Mouse (Mus musculus) lung, adult 2 months (tissue): ENCODE data around the gene Fkbp5.

Experiments
- CTCF ChIP-seq: fragments of 200-500 bp; IDR thresholded peaks from 2 replicates; pipeline ENCODE4 v1.5.1; 2011; ENCODE audit warnings: mild to moderate bottlenecking, low read length, control low read depth; ENCODE audit not compliant: insufficient read depth
- POLR2A ChIP-seq: fragments of 200-500 bp; IDR thresholded peaks from 2 replicates; pipeline ENCODE4 v1.6.1; 2011; ENCODE audit warnings: low read depth, mild to moderate bottlenecking, control low read depth, low read length, borderline replicate concordance; ENCODE audit errors: extremely low read depth

DNA sequence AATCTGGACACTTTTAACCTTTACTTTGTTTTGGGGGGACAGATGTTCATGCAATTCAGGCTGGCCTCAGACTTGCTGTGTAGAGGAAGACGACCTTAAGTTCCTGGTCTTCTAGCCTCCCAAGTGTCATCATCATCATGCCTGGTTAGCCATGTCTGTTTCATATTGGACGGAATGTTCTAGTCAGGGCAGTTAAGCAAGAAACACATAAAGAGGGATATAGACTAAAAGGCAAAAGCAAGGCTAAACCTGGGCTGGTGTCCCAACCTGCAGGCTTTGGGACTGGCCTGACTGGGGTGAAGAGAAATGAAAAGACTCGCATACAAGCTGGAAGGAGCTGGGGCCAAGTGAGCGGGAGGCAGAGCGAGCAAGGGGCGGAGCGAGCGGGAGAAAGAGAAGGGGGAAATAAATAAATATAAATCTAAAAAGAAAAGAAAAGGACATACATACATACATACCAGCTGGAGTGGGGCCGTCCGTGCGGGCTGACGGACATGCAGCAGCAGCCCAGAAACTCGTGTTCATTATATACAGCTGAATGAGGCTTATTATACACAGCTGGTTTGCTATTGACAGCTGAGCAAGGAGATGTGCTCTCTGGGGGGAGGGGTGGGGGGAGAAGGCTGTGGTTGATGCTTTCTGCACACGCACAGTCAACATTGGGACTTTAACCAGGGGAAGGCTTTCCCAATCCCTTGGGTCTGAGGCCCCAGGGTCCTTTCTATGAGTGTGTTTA is 26.1 kb downstream of the Fkbp5 start:
- TF ChIP-seq POLR2A = no peak
- no peak for TF ChIP-seq CTCF
